Mouse (Mus musculus) adrenal gland, postnatal 10 days (tissue): ENCODE results near the gene Il1f8. TPM values are rescaled to one million over a fixed set of nuclear protein-coding genes. Genes with fewer than 3 reads are reported as not detected.
A peak's percentile ranks its signal among the peaks of the same experiment; 100 is the strongest.

Source experiments
- DNase-seq: peaks from one replicate; pipeline ENCODE4 v3.0.0; 2021; ENCODE audit warnings: mixed read lengths
- long read RNA-seq, 2 experiments: library from polyadenylated mRNA; stranded (forward); transcript quantifications; one replicate each; pipeline ENCODE4 v2.0.0; 2021
- total RNA-seq, 2 experiments: library from RNA; stranded (reverse); gene quantifications; 2 replicates each; pipeline ENCODE4 v1.2.3; 2021

Gene Il1f8
- not detected for total RNA-seq
- long read RNA-seq, experiment 1, result 0 reads
- long read RNA-seq, experiment 2, result 0 reads

DNA sequence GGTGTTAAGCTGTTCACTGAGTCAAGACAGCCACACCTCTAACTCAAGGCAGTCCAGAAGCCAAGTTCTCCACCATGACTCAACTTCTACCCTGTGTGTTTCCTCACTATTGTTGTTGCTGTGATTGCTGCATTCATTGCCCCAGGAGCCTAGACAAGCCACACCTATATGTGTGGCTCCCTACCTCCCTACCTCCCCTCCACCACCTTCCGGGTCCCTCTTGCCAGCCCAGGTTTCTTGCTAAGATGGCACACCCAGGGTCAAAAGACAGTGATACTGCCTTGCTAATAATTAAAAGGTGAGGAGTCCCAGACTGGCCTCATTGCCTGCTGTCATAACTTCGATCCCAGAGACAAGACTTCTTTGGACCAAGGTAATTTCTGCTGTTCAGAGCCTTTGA, at the start of gene Il1f8:
Il1f8 (plus strand) TSS at position 301 of the 400 bp plus-strand sequence.
- DNase-seq, result no peak

GRCm38 (mm10) chr2:24103619-24104289, 49.2 kb upstream of the Il1f8 start:
- no peak for DNase-seq

- DNase-seq, result no peak
These were observed 43.9 kb upstream of the Il1f8 start for GRCm38 (mm10) chr2:24109085-24109484.

GRCm38 (mm10) chr2:24134373-24134772, 18.6 kb upstream of the Il1f8 start:
- no peak for DNase-seq

DNA sequence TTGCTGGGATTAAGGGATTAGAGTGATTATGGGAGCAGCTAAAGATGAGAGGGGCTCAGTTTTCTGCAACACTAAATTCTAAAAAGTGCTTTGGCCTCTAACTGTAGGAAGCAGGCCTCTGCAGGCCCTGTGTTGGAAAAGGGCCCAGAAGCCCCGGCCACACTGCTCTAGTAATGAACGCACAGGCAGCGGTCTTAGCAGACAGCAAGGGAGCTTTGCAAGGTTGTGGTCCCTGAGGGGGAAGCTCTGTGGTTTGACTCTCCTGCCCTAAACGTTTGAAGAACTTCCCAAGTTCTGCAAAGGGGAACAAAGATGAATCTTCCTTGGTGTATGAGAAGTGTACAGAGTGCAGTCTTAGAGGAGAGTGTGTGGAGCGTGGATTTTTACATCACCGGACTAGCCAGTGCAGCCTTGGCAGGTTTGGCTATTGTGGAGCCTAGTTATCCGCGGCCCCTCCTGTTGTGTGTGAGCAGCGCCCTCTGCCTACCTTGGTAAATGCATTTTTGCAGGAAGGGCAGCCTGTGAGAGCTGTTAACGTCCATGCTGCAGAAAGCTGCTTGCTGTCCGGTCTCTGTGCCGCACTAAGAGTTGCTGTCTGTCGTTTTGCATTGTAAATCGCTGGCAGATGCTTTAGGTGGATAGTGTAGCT, 28.8 kb downstream of the Il1f8 start:
- peak; percentile 49 for DNase-seq

DNA sequence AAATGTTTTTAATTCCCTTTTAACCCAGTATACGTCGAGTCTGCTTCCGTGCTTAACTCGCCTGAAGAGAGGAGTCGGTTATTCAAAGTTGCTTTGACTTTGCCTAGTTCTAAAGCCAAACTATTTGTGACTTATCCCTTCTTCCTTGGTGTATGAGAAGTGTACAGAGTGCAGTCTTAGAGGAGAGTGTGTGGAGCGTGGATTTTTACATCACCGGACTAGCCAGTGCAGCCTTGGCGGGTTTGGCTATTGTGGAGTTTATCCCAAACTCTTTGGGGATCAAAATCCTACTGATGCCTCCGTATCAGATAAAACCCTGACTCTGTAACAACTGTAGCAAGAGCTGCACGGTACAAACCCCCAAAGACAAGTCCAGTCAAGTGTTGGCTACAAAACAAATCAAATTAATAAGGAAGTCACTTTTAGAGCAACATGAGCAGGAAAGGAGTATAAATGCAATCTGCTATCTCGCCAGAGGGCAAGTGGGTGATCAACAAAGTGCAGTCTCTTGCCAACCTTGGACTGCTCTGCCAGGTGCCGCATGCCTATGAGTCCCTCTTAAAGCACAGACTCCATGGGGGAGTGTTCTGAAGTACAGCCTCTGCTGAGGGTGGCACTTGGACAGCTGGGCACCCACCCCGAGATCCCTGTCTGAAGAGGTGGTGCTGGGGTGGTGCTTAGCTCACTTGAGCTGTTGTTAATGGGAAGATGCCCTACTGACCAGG, 29.6 kb downstream of the Il1f8 start:
- peak; percentile 20 for DNase-seq

DNA sequence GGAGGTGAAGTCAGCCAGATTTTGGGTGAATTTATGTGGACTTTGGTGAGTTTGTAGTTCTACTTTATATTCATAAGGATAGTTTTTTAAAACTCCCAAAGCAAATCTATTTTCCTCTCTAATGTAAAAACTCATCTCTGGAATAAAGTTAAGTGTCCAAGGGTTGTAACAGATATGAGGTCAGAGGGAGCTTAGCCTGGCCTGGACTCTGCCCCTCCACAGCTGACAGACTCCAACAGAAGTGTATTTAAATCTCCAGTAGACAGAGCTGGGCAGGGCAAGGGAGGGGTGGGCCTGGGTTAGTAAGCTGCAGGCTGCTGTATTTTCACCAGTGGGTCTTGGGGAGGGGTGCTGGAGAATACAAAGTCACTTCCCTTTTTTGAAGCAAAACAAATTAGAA, 31.1 kb downstream of the Il1f8 start:
- DNase-seq, result peak; percentile 20

GRCm38 (mm10) chr2:24186176-24186575, 33.2 kb downstream of the Il1f8 start, which contains the start of gene Il1f9:
Il1f9 (plus strand) TSS chr2:24186476.
- no peak for DNase-seq

GRCm38 (mm10) chr2:24187585-24187984, 34.6 kb downstream of the Il1f8 start:
- no peak for DNase-seq

GRCm38 (mm10) chr2:24188189-24188588, 35.2 kb downstream of the Il1f8 start:
- DNase-seq, result peak; percentile 6

Other genes with a start within 250 kb of the Il1f8 start
- 10 to 100 TPM; 12.0 to 13.1 TPM for gene Hnmt, start 103.8 kb upstream of the Il1f8 start, total RNA-seq
- not detected for gene Tbpl2, start 56.6 kb upstream of the Il1f8 start, total RNA-seq
- gene Il1f9, start 33.3 kb downstream of the Il1f8 start, total RNA-seq, result under 1 TPM; 0.15 to 0.18 TPM
- gene Il1f6, start 62.3 kb downstream of the Il1f8 start, total RNA-seq, result not detected
- not detected for gene Il1f5, start 123.8 kb downstream of the Il1f8 start, total RNA-seq
- not detected for gene Il1f10, start 138.0 kb downstream of the Il1f8 start, total RNA-seq
- 1 to 10 TPM; 2.0 to 6.2 TPM for gene Il1rn, start 183.7 kb downstream of the Il1f8 start, total RNA-seq
- gene Psd4, start 214.4 kb downstream of the Il1f8 start, total RNA-seq, result 1 to 10 TPM; 4.2 to 6.7 TPM